Mouse (Mus musculus) bone marrow, adult 2 months (tissue): ENCODE data around the gene Agbl4. TPM values are rescaled to one million over a fixed set of nuclear protein-coding genes. Genes with fewer than 3 reads are reported as not detected.
A peak's percentile ranks its signal among the peaks of the same experiment; 100 is the strongest.

ENCODE experiments used
- H3K27ac ChIP-seq: fragments of 200-500 bp; 2 replicates; pipeline ENCODE4 v1.5.1; 2012; ENCODE audit warnings: low read depth, mild to moderate bottlenecking, control low read depth, inconsistent platforms, low read length; ENCODE audit not compliant: control insufficient read depth, poor library complexity, insufficient read depth
- H3K4me1 ChIP-seq: fragments of 200-500 bp; 2 replicates; pipeline ENCODE4 v1.6.1; 2011; ENCODE audit warnings: low read length; ENCODE audit not compliant: control insufficient read depth, insufficient read depth
- H3K4me3 ChIP-seq: fragments of 200-500 bp; replicated peaks from 2 replicates; pipeline ENCODE3; 2011; ENCODE audit warnings: mild to moderate bottlenecking, low read depth, low read length, control low read depth; ENCODE audit not compliant: control insufficient read depth
- CTCF ChIP-seq: fragments of 200-500 bp; IDR thresholded peaks from 2 replicates; pipeline ENCODE4 v1.5.1; 2011; ENCODE audit warnings: low read length, control low read depth; ENCODE audit not compliant: control insufficient read depth, insufficient read depth
- POLR2A ChIP-seq: fragments of 200-500 bp; IDR thresholded peaks from 2 replicates; pipeline ENCODE4 v1.6.1; 2011; ENCODE audit warnings: low read depth, mild to moderate bottlenecking, control low read depth, low read length, borderline replicate concordance; ENCODE audit not compliant: control insufficient read depth
- whole genome bisulfite sequencing: fragments of 180-500 bp; shearing (Covaris S2); methylation state at CpG from one replicate; pipeline ENCODE4 v1.1.7; 2018; 5-methylcytosine and 5-hydroxymethylcytosine counted together
- polyA plus RNA-seq: library from polyadenylated mRNA; stranded (reverse); fragments of >200 nt; gene quantifications from 2 replicates; pipeline ENCODE4 v1.2.4, GENCODE M21; 2011; ENCODE audit warnings: low replicate concordance; ENCODE audit not compliant: missing spikeins, insufficient read depth, insufficient read length

Agbl4 gene
- polyA plus RNA-seq, 1 experiment = not detected

DNA sequence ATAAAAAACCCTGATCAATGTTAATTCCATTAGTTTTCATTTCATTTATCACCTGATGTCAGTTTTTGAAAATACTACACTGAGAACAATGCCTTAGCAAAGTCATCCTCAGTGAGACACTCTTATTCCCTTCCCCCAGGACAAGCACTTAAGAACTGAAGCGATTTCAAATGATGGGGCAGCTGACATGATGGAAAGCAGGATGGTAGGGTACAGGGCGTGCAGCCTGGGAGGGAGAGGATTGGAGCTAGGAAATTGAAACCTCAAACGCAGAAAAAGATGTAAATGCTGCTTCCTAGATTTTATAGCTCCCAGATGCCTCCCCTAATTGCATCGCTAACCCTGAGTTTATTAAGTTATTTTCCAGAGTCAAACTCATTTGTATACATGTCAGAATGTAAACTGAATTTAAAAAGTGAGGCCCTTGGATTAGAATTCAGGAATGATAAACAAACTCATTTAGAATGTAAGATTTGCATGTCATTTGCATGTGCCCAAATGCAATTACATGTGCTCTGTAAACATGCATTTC is 959.2 kb downstream of the Agbl4 start:
- TF ChIP-seq CTCF = no peak
- TF ChIP-seq POLR2A = no peak
- Histone ChIP-seq H3K4me3 (no peak overlapping the region), H3K4me1 (no peaks in the 10 kb centered on the region), H3K27ac (no peak overlapping the region)
- WGBS = 59% methylated on average over 4 of the region's 4 CpGs

DNA sequence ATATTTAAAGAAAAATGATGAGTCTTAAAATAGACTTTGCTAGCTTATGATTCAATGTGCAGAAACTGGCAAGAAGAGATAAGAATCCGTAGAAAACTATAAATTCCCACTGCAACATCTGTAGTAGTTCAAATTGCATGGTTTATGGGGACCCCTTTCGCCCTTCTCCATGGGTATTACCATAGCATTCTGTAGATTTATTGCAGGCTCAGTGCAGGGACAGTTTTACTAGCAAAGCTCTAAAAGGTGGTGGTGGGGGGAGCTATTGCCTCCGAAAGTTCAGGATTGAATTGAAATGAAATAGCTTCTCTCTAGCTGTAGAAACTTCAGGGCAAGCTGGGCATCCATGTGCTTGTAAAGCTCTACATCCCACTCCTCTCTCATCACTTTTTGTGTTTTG is 959.7 kb downstream of the Agbl4 start:
- no peak overlapping the region for H3K27ac ChIP-seq
- H3K4me1 ChIP-seq = no peaks in the 10 kb centered on the region
- WGBS = 62% methylated on average over 3 of the region's 3 CpGs
- no peak overlapping the region for H3K4me3 ChIP-seq
- TF ChIP-seq POLR2A (no peak), CTCF (no peak)

DNA sequence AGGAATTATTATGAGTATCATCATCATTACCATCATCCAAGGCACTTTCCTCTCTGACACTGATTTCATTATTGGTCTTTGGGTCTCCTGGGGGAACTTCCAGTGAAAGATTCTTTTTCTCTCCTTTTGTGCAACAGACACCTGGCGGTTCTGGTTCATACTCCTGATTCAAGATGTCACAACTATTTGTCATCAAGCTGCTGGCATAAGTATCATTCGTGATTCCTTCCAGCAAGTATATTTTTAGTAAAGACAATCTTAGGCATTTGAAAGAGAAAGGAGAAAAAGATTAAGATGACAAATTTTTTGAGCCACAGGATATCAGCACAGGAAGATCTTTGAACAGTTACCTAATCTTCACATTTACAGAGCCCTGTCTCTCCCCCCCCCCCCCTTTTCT is 966.7 kb downstream of the Agbl4 start:
- no peak for TF ChIP-seq CTCF
- TF ChIP-seq POLR2A = no peak
- no peak overlapping the region for H3K27ac ChIP-seq
- no peaks in the 10 kb centered on the region for H3K4me1 ChIP-seq
- H3K4me3 ChIP-seq = no peak overlapping the region
- WGBS = 67% methylated on average over 2 of the region's 2 CpGs

DNA sequence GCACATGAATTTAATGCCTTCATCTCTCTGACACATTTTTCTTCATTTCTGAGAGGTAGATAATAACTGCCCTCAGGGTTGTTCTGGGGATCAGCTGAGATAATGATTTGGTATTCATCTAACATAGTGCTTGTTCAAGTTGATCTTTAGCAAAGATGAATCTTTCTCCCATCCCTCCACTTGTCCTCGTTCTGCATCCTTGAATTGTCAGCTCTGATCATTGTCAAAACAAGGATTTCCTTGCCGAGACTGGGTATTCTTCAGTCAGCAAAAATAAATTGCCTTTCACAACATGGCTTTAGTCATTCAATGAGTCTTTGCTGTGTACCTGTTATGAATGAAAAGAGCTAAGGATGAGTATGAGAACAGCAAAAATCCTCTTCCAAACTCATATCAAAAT is 970.3 kb downstream of the Agbl4 start:
- Histone ChIP-seq H3K4me3 (no peak overlapping the region), H3K4me1 (no peaks in the 10 kb centered on the region), H3K27ac (no peak overlapping the region)
- TF ChIP-seq CTCF (no peak), POLR2A (no peak)
- 64% methylated on average over 2 of the region's 2 CpGs for WGBS

DNA sequence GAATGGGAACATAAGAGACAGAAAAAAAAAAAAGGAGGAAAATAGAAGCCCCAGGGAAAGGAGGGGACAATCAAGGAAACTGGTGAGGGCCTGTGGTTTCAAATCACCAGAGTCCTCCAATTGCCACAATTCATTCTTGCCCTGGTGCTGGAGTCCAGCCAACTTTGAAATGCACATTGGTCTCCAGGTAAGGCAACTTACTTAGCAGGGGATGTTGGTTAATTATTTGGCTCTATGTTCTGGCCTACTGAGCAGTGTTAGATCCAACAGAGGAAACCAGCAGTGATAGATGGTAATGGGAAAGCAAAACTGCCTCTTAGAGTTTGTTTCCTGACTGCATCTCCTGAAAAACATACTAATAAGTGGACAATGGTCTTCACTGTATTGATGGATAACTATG is 979.7 kb downstream of the Agbl4 start:
- no peak for TF ChIP-seq POLR2A
- no peak for TF ChIP-seq CTCF
- no peak overlapping the region for H3K27ac ChIP-seq
- no peaks in the 10 kb centered on the region for H3K4me1 ChIP-seq
- no peak overlapping the region for H3K4me3 ChIP-seq

DNA sequence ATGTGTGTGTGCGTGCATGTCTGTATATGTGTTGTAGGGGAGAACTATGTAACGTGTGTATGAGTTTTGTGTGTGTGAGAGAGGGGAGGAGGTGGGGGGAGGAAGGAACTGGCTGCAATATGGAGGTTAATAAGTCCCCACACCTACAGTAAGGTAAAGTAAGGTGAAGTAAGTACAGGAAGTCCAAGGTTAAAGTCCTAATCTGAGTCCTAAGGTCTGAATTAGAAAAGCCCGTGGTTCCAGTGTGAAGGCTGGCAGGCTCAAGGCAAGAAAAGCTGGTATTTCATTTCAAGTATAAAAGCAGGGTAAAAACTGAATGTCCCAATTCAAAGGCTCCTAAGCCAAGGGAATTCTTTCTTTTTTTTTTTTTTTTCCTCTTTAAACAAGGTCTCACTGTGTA is 980.6 kb downstream of the Agbl4 start:
- H3K4me1 ChIP-seq = no peaks in the 10 kb centered on the region
- no peak overlapping the region for H3K4me3 ChIP-seq
- no peak overlapping the region for H3K27ac ChIP-seq
- TF ChIP-seq CTCF = no peak
- TF ChIP-seq POLR2A = no peak
- WGBS = 78% methylated on average over 3 of the region's 3 CpGs

DNA sequence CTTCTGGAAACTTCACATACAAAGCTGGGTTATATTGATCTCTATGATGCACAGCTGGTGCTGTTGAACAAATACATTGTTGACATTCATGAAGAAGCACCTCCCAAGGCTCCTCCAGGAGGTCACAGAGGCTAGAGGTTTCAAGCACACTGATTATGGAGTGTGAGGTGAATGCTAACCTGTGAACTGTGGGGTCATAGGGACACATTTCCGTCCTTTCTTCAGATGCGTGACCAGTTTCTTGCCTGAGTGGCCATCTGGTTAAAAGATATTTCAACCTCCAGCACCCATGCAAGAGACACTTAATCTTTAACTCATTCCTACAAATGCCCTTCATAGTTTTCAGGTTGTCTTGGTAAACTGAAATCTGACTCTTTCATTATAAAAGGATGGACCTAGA is 985.6 kb downstream of the Agbl4 start:
- TF ChIP-seq CTCF (no peak), POLR2A (no peak)
- H3K4me1 ChIP-seq = no peaks in the 10 kb centered on the region
- H3K4me3 ChIP-seq = no peak overlapping the region
- 89% methylated on average over 2 of the region's 2 CpGs for WGBS
- H3K27ac ChIP-seq = no peak overlapping the region

DNA sequence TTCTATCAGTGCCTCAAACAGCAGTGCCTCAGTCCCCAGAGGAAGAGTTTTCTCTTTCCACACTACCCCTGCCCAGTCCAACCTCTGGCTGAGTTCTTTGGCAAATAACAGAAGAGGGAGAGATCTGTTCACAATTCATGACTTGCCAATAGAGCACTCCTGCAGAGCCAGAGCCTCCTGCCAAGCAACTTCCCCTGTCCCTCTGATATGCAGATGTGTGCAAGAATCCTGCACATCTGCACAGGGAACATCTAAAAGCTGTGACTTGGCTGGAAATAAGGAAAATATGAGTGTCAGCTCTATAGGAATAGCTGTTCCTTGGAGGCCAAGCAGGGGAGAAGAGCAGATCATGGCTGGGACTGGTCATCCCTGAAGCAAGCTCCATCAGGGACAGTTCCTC is 993.3 kb downstream of the Agbl4 start:
- H3K4me1 ChIP-seq = no peaks in the 10 kb centered on the region
- TF ChIP-seq CTCF (no peak), POLR2A (no peak)
- no peak overlapping the region for H3K27ac ChIP-seq
- H3K4me3 ChIP-seq = no peak overlapping the region

DNA sequence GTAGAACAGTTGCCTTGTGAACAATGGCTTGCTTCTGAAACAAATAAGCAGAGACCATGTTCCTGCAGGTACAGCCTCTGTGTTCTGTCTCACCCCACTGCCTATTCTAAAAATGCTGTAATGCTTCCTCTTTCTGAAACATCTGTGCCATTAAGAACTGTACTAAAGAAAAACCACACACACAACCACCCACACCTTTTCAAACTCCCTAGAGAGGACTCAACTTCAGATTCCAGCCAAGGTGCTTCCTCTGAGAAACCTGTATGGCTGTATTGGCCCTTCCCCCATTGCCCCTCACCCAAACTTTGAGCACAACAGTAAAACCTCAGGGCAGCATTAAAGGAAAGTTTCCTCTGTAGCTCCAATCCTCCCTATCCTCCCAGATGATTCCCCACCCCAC is 1002.3 kb downstream of the Agbl4 start:
- Histone ChIP-seq H3K27ac (peak overlapping the region; percentile 6; the same call in 1 of the 2 replicates), H3K4me1 (no peaks in the 10 kb centered on the region; the same call in none of the 2 replicates), H3K4me3 (no peak overlapping the region)
- TF ChIP-seq POLR2A (no peak), CTCF (no peak)
